Mouse (Mus musculus) naive thymus-derived CD4-positive, alpha-beta T cell, adult 2 months (primary cell): ENCODE results near the gene 1520401A03Rik.

Source experiments
- DNase-seq: peaks from one replicate; pipeline ENCODE4 v3.0.0-alpha.2; 2011; ENCODE audit warnings: low read depth

The 1520401A03Rik gene

GRCm38 (mm10) chr17:23742941-23743340 lies 20.4 kb upstream of the 1520401A03Rik start:
- peak; percentile 26 for DNase-seq

DNA sequence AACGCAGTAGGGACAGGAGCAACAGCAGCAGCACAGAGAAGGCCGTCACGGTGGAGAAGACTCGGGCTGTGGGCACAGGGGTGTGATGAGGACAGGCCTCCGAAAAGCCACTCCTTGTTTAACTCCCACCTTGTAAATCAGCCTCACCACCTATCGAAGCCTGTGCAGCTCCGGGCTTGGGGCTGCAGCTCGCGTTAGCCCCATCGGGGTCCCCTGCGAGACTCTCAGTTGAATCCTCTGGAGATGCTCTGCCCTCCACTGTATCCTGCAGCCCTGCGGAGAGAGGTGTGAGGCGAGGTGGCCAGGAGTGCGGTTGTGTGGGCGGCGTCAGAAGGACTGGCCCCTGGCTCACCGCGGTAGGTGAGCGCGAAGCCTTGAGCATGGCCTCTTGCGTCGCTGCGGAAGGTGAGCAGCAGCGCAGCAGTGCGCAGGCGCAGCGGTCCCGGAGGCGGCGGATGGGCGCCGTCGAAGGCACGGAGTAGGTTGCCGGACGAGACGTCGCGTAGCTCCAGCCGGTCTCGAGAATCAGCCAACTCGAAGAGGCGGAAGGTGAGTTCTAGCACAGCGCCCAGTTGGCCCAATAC lies 19.7 kb upstream of the 1520401A03Rik start:
- peak; percentile 83 for DNase-seq

DNA sequence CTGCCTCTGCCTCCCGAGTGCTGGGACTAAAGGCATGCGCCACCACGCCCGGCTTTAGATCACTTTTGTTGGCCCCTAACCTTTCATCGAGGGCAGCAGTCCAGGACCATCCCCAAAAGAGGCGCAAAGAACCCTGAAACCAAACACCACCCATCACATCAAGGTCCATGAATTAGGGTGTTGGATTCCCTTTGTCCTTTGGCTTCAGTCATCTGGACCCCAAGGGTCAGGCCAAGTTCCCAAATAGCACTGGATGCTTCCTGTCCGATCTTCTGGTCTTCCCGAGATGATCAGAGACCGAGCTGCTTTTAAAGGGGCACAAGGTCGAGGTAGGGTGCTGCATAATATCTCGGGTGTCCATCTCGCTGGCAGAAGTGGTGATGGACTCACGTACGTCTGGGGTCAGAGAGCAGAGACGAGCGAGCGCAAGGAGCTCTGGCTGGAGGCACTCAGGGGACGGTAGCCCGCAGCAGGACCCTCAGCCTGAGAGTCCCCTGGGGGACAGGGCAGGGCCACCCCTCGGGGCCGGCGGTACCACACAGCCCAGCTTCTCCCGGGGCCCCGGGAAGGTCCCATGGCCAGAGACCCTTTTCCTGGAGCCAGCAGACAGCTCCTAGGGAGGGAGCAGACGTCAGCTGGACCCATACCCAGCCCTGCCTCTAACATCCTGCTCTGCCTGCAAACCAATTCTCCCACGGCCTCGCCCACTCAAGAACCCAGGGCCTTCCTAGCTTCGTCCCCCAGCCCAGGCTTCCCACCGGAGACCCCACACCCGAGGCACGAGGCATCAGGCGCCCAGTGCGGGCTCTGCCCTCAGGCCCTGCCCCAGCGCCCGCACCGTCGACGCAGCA lies 19.0 kb upstream of the 1520401A03Rik start:
- DNase-seq: peak; percentile 15

- no peak for DNase-seq
Observed at GRCm38 (mm10) chr17:23740598-23741021, 18.0 kb upstream of the 1520401A03Rik start, which contains the start of gene Paqr4. Gene Paqr4 (minus strand): TSS chr17:23740867.

DNA sequence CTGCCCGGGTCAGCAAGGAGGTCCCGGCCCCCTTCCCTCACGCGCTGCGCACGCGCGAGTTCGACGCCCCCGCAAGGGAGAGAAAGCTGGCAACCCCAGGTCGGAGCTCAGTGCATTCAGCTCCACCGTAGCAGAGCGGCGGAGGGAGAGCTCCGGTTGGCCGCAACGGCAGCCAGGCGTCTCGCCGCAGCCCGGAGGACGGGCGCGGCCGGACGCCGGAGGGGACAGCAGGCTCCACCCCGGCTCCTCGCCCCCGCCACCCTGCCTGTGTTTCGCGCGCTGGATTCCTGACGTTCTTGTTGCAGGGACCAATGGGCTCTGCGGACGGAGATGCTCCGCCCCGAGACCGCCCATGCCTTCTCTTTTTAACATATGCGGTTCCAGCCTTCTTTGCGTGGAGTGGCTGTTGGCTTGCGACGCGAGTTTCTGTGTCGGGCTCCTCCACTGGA lies 17.6 kb upstream of the 1520401A03Rik start:
- DNase-seq: peak; percentile 85

DNA sequence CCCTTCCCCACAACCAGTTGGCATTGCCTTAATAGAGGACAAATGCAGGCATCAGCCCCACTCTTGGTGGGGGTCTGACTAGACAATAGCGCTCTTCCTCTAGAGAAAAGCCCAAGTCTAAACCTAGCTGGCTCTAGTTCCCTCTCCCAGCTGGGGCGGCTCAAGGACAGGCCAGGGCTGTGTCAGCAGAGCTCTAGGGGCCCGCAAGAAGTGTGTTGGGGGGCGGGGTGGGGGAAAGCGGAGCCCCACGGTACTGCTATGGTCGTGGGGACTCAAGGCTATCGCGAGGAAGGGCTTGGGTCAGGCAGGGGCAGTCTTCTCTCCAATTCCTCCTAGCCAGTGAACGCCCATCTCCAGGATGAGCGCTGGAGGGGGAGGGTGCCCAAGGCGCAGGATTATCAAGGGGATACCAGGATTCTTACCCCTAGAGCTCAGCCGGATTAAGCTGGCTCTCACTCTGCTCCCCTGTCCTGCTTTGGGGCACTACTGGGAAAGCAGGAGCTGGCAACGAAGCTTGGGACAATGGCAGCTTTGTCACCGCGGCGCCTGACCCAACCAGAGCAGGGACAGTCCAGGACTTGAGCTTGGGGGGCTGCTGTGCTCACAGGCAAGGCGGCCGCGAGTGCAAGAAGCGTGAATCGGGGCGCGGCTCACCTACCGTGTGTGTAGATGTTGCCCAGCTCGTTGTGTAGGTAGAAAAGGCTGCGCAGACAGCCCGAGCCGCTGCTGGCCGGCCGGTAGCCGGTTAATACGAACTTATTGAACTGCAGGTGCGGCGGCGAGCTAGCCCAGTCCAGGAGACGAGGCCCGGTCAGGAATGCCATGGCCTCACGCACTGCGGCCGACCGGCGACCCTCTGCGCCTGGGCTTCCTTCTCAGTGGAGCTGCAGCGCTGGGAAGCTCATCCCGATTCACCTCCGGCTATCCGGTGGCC lies 16.9 kb upstream of the 1520401A03Rik start:
- DNase-seq: peak; percentile 40

DNA sequence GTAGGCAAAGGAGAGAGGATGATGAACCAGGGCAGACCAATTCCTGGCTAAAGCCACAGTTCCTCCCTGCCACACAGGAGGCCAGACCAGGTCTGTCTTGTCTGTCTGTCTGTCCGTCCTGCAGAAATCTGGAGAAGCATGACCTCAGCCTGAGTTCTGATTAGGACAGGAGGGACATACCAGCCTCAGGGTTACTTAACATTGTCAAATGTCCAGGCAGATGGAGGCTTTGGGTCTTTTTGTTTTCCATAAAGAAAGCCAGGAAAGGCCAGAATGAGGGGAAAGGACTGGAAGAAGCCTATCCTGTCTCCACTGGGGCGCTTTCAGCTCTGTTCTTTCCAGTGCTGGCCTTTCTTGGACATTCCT lies 16.2 kb upstream of the 1520401A03Rik start:
- DNase-seq: no peak

- DNase-seq: peak; percentile 22
Observed at GRCm38 (mm10) chr17:23737493-23738445, 15.2 kb upstream of the 1520401A03Rik start.

GRCm38 (mm10) chr17:23734341-23734740 lies 11.8 kb upstream of the 1520401A03Rik start:
- DNase-seq: no peak

- no peak for DNase-seq
Observed at GRCm38 (mm10) chr17:23730441-23730840, 7.9 kb upstream of the 1520401A03Rik start.

DNA sequence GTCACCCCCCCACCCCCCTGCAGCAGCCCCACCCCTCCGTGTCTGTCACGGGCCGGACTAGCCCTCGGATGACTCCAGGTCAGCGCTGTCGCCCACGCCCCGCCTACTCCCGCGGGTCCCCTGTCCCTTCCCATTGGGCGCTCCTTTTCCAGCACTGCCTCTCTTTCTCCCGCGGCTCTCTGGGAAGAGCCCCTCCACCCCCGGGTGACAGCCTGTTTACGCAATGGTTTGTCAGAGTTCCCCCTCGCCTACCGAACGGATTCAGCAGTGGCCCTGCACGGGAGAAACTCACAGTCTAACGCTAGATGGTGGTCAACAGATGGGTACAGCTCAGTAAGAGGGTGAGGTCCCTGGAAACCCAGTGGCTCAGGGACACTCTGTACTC lies 4.2 kb upstream of the 1520401A03Rik start:
- peak; percentile 48 for DNase-seq

GRCm38 (mm10) chr17:23725999-23726757 lies 3.6 kb upstream of the 1520401A03Rik start, which contains the start of gene Pkmyt1:
Gene Pkmyt1 (plus strand): TSS chr17:23726336.
- peak; percentile 97 for DNase-seq

DNA sequence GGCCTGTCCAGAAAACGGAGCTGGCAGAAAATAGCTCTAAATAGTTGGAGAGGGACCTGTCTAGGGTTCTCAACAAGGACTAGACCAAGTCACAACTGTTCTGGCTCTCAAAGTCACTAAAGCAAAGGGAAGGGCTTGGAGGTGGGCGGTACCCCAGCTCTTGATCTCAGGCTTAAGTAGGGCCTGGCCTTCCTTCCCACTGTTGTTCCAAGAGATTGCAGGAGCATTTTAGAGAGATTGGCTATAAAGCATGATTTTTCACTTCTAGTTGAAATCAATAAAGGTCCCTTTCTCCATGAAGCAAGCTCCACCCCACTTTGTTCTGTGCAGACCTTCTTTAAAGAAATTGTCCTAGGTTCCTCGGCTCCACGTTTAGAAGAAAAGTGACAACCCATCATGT lies 2.9 kb upstream of the 1520401A03Rik start:
- no peak for DNase-seq

GRCm38 (mm10) chr17:23721886-23722285 lies 697 bp downstream of the 1520401A03Rik start:
- DNase-seq: no peak

DNA sequence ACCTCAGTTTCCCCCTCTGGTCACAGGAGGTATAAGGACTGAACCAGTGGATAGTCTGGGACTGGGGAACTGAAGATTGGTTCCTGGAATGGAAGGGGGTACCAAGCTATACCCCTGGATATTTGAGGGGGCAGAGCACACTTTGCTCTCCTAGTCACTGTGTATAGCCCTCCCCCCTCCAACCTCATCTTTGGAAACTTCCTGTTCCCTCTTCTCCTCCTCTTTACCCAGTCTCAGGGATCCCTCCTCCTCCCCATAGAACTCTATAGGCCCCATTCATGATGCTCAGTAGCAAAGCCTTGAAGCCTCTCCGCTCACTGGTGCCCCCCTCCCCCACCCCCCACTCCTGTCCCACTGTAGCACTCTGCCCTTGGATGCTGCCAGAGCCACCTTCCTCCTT lies 3.1 kb downstream of the 1520401A03Rik start:
- DNase-seq: no peak

DNA sequence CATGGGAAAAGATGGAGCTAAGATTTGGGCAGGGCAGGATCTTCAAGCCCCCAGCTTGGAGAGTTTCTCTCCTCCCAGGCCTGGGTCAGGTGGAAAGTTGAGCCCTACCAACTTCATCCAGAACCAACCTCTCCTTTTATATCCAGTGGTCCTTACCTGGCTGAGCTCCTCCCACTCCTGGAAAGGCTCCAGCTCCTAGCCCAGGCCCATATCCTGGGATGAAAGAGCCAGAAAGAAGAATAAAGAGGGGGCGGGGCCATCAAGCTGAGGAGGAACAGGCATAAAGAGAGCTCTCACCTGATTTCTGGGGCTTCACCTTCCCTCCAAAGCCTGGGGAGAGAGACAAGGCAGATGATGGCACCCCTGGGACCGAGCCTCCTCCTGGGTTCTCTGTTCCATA lies 5.6 kb downstream of the 1520401A03Rik start:
- DNase-seq: no peak

DNA sequence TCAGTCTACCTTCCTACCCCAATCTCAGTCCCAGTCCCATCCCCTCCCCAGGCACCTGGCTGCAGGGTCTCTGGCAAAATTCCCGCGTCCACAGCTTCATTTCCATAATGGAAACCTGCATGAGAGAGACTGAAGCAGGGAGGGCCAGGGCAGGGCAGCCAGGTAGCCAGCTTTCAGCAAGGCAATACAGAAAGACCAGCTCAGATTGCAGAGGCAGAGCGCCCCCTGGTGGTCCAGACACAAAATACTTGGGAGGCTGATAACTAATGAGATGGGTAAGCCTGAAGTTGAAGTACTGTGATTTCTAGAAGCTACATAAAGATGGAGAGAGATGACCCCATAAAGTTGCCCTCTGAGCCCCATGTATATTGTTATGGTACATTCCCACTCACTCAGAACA lies 16.4 kb downstream of the 1520401A03Rik start:
- peak; percentile 83 for DNase-seq

DNA sequence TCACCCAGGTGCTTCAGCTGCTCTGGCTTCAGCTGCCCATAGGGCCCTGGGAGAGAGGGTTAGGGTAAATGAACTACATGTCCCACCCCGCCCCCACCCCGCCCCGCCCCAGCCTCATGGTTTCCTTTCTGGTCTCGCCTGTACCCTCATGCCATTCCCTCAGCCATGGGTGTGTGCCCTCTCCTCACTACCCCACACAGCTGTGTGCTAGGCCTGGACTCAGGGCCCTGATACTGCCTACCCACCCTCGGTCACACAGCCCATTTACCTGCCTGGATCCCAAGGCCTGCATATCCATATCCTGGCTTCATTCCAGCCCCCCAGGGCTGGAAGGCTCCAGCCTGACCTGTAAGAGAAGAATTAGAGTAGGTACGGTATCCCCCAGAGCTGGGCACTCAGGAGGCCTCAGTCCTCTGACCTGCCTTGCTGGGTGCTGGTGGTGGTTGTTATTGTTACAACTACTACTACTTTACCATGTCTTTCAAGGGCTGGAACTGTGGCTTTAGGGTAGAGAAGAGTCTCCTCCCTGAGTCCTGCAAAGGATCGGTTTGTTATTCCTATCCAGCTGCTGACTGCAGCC lies 17.0 kb downstream of the 1520401A03Rik start:
- DNase-seq: no peak

DNA sequence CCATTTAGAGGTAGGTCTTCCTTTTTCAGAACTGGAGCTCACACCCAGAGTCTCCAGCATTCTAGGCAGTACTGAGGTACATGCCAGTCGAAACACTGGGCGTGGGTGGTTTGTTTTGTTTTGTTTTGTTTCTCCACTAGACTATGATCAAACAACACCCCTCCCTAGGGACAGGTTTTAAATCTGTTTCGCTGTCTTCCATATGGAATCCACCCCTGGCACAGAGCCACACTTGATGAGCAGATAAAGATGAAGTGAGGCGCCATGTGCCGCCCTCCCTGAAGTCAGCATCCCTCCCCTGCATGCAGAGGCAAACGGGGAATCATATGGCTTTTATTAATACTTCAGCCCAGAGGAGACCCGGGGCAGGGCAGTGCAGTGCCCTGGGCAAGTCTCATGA lies 17.8 kb downstream of the 1520401A03Rik start:
- DNase-seq: no peak

DNA sequence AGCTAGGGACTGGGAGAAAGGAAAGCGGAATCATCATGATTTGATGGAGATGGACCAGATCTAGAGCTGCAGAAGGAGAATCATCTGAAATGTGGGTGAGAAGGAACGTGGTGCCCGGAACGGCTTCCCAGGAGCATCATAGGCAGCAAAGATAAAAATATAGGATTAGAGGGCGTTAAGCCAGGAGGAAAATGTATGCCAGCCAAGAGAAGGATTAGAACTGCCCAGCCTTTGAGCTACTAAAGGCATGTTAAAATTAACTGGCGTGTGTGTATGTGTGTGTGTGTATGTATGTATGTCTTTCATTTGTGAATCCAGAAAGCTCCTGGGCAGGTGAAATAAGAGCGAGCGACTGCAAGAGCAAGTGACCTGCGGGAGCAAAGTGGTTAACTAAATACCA lies 19.3 kb downstream of the 1520401A03Rik start:
- no peak for DNase-seq
